Mouse (Mus musculus) activated CD4-positive, CD25-positive, alpha-beta regulatory T cell, adult 4 months (primary cell): Measurements from ENCODE around the gene Ccr10. TPM values are rescaled to one million over a fixed set of nuclear protein-coding genes. Genes with fewer than 3 reads are reported as not detected.

Source experiments
- polyA plus RNA-seq, 2 experiments: library from polyadenylated mRNA; unstranded; fragments of 100-300 nt; shearing (Covaris generic); gene quantifications; one replicate each; pipeline ENCODE4 v1.2.1; 2017

The Ccr10 gene
- polyA plus RNA-seq, 2 experiments from 2014 or later, result 1.5 to 1.6 TPM

Other genes starting within 250 kb of the Ccr10 start
- gene Stat3, start 235.9 kb downstream of the Ccr10 start, polyA plus RNA-seq, result 10 to 100 TPM; 71.0 to 82.0 TPM
- under 1 TPM; 0.12 to 0.13 TPM for gene Cavin1, start 204.6 kb downstream of the Ccr10 start, polyA plus RNA-seq
- 1 to 10 TPM; 4.3 to 4.7 TPM for gene Atp6v0a1, start 166.0 kb downstream of the Ccr10 start, polyA plus RNA-seq
- gene Naglu, start 105.4 kb downstream of the Ccr10 start, polyA plus RNA-seq, result 1 to 10 TPM; 6.8 to 9.0 TPM
- gene Hsd17b1, start 97.0 kb downstream of the Ccr10 start, polyA plus RNA-seq, result not detected
- 10 to 100 TPM; 17.9 to 22.1 TPM for gene Coasy, start 92.9 kb downstream of the Ccr10 start, polyA plus RNA-seq
- 10 to 100 TPM; 51.8 to 71.5 TPM for gene Mlx, start 88.2 kb downstream of the Ccr10 start, polyA plus RNA-seq
- gene Psmc3ip, start 80.0 kb downstream of the Ccr10 start, polyA plus RNA-seq, result 10 to 100 TPM; 12.3 to 13.4 TPM
- 10 to 100 TPM; 14.4 to 24.7 TPM for gene Retreg3, start 55.5 kb downstream of the Ccr10 start, polyA plus RNA-seq
- gene Tubg1, start 55.5 kb downstream of the Ccr10 start, polyA plus RNA-seq, result 10 to 100 TPM; 17.7 to 26.8 TPM
- under 1 TPM; 0.68 to 0.94 TPM for gene Tubg2, start 19.5 kb downstream of the Ccr10 start, polyA plus RNA-seq
- gene Cntnap1, start 4.9 kb downstream of the Ccr10 start, polyA plus RNA-seq, result under 1 TPM; 0.29 to 0.33 TPM
- gene Plekhh3, start 4.1 kb downstream of the Ccr10 start, polyA plus RNA-seq, result not detected
- 10 to 100 TPM; 48.1 to 52.2 TPM for gene Ezh1, start 51.0 kb upstream of the Ccr10 start, polyA plus RNA-seq
- not detected for gene Ramp2, start 70.6 kb upstream of the Ccr10 start, polyA plus RNA-seq
- 100 to 1,000 TPM; 122 to 153 TPM for gene Vps25, start 78.3 kb upstream of the Ccr10 start, polyA plus RNA-seq
- gene Wnk4, start 85.1 kb upstream of the Ccr10 start, polyA plus RNA-seq, result 1 to 10 TPM in 1 of 2 experiments, under 1 TPM in 1; 0.58 to 1.0 TPM
- 1 to 10 TPM in 1 of 2 experiments, not detected in 1; 1.0 TPM for gene Cntd1, start 103.6 kb upstream of the Ccr10 start, polyA plus RNA-seq
- gene Coa3, start 103.7 kb upstream of the Ccr10 start, polyA plus RNA-seq, result 100 to 1,000 TPM; 109 to 144 TPM
- 10 to 100 TPM; 79.0 to 81.0 TPM for gene Becn1, start 126.8 kb upstream of the Ccr10 start, polyA plus RNA-seq
- gene Psme3, start 140.8 kb upstream of the Ccr10 start, polyA plus RNA-seq, result 10 to 100 TPM; 37.1 to 53.3 TPM
- gene Aoc2, start 149.6 kb upstream of the Ccr10 start, polyA plus RNA-seq, result 1 to 10 TPM; 2.1 to 2.5 TPM
- gene Aoc3, start 155.2 kb upstream of the Ccr10 start, polyA plus RNA-seq, result not detected
- gene G6pc, start 192.1 kb upstream of the Ccr10 start, polyA plus RNA-seq, result not detected
- gene Aarsd1, start 242.2 kb upstream of the Ccr10 start, polyA plus RNA-seq, result 10 to 100 TPM; 33.5 to 42.6 TPM
- 1 to 10 TPM in 1 of 2 experiments, not detected in 1; 1.5 TPM for gene Gm27029, start 249.4 kb upstream of the Ccr10 start, polyA plus RNA-seq
- gene Rundc1, start 249.6 kb upstream of the Ccr10 start, polyA plus RNA-seq, result 1 to 10 TPM; 5.4 to 8.0 TPM
- gene Ptges3l, start 249.9 kb upstream of the Ccr10 start, polyA plus RNA-seq, result 1 to 10 TPM; 1.1 to 4.2 TPM